Mouse (Mus musculus): ENCODE data around the gene Glp2r.

Glp2r gene

GRCm38 (mm10) chr11:67771053-67771452 is at the start of gene Glp2r:
Gene Glp2r (minus strand): TSS chr11:67771153.
- DNase-seq (ENCODE audit: low read depth), result no peak

GRCm38 (mm10) chr11:67820221-67820620 is 49.3 kb upstream of the Glp2r start:
- DNase-seq (ENCODE audit: low read depth), result peak; percentile 45

- peak; percentile 65 for DNase-seq (ENCODE audit: low read depth)
Measured at GRCm38 (mm10) chr11:67819604-67820003, 48.7 kb upstream of the Glp2r start.

GRCm38 (mm10) chr11:67811535-67811934 is 40.6 kb upstream of the Glp2r start:
- peak; percentile 72 for DNase-seq (ENCODE audit: low read depth)

- DNase-seq (ENCODE audit: low read depth), result peak; percentile 4
Measured at GRCm38 (mm10) chr11:67808051-67808450, 37.1 kb upstream of the Glp2r start.

- DNase-seq (ENCODE audit: low read depth), result no peak
Measured at GRCm38 (mm10) chr11:67806832-67807597, 36.1 kb upstream of the Glp2r start.

GRCm38 (mm10) chr11:67805538-67805937 is 34.6 kb upstream of the Glp2r start:
- DNase-seq (ENCODE audit: low read depth), result peak; percentile 5

- no peak for DNase-seq (ENCODE audit: low read depth)
Measured at GRCm38 (mm10) chr11:67801169-67801568, 30.2 kb upstream of the Glp2r start.

GRCm38 (mm10) chr11:67800130-67800723 is 29.3 kb upstream of the Glp2r start:
- DNase-seq (ENCODE audit: low read depth), result no peak

GRCm38 (mm10) chr11:67797931-67798330 is 27.0 kb upstream of the Glp2r start, which contains the start of gene Dhrs7c:
Gene Dhrs7c (plus strand): TSS chr11:67798187.
- no peak for DNase-seq (ENCODE audit: low read depth)

GRCm38 (mm10) chr11:67790182-67790581 is 19.2 kb upstream of the Glp2r start:
- peak; percentile 4 for DNase-seq (ENCODE audit: low read depth)

- DNase-seq (ENCODE audit: low read depth), result no peak
Measured at GRCm38 (mm10) chr11:67774379-67774778, 3.4 kb upstream of the Glp2r start, which contains the start of gene Gsg1l2. Gene Gsg1l2 (plus strand): TSS chr11:67774608.

- peak; percentile 72 for DNase-seq (ENCODE audit: low read depth)
Measured at GRCm38 (mm10) chr11:67772577-67772976, 1.6 kb upstream of the Glp2r start.

GRCm38 (mm10) chr11:67771691-67772090 is 738 bp upstream of the Glp2r start:
- DNase-seq (ENCODE audit: low read depth), result no peak

- DNase-seq (ENCODE audit: low read depth), result peak; percentile 14
Measured at GRCm38 (mm10) chr11:67757373-67758167, 13.4 kb downstream of the Glp2r start.

GRCm38 (mm10) chr11:67756287-67756686 is 14.7 kb downstream of the Glp2r start:
- DNase-seq (ENCODE audit: low read depth), result no peak

- DNase-seq (ENCODE audit: low read depth), result no peak
Measured at GRCm38 (mm10) chr11:67741569-67741968, 29.4 kb downstream of the Glp2r start.

GRCm38 (mm10) chr11:67738846-67739490 is 32.0 kb downstream of the Glp2r start:
- DNase-seq (ENCODE audit: low read depth), result no peak

- DNase-seq (ENCODE audit: low read depth), result no peak
Measured at GRCm38 (mm10) chr11:67738345-67738744, 32.6 kb downstream of the Glp2r start.

GRCm38 (mm10) chr11:67734597-67734996 is 36.4 kb downstream of the Glp2r start:
- DNase-seq (ENCODE audit: low read depth), result no peak

GRCm38 (mm10) chr11:67733726-67734125 is 37.2 kb downstream of the Glp2r start:
- no peak for DNase-seq (ENCODE audit: low read depth)

GRCm38 (mm10) chr11:67731056-67731455 is 39.9 kb downstream of the Glp2r start:
- no peak for DNase-seq (ENCODE audit: low read depth)
